Mouse (Mus musculus): ENCODE measurements at regions not wholly inside any gene's neighbourhood (a gene's known extent, or its start where the extent isn't known, plus 50 kb on each side); places are given as distances from the start of the nearest gene placed in this dataset.

DNA sequence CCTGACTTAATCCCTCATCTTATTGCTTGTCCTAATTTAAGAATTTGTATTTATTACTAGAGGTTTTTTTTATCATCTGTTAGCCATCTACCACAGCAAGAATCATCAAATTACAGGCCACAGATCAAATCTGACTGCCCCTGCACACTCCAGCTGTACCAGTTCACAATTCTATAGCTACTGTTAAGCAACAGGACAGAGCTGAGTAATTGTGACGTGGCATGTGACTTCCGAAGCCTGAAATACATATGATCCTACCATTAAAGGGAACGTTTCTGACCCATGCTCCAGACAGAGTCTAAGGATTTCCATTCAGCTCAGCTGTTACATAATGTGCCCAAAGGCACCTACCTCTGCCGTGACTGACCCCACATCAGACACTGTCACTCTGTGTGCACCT, 74.0 kb upstream of the Mboat1 start:
- TF ChIP-seq EP300 (IDR thresholded peaks at IDR 0.05; ENCODE audit: insufficient read depth, low read depth, low read length): no peak
- no peak for TF ChIP-seq CTCF (IDR thresholded peaks at IDR 0.05)
- no peak for TF ChIP-seq POLR2A (IDR thresholded peaks at IDR 0.05; ENCODE audit: insufficient read depth, low read depth, low read length)
